Mouse (Mus musculus): Measurements from ENCODE around the gene Gm49337. TPM values are rescaled to one million over a fixed set of nuclear protein-coding genes. Genes with fewer than 3 reads are reported as not detected.
A peak's percentile ranks its signal among the peaks of the same experiment; 100 is the strongest.
"Not testable (repeated sequence)": the region's sequence is repeated elsewhere in the genome, so short reads cannot be mapped to it uniquely, and the experiment has no call there.

Gene Gm49337
- polyA plus RNA-seq, 1 experiment: not detected

DNA sequence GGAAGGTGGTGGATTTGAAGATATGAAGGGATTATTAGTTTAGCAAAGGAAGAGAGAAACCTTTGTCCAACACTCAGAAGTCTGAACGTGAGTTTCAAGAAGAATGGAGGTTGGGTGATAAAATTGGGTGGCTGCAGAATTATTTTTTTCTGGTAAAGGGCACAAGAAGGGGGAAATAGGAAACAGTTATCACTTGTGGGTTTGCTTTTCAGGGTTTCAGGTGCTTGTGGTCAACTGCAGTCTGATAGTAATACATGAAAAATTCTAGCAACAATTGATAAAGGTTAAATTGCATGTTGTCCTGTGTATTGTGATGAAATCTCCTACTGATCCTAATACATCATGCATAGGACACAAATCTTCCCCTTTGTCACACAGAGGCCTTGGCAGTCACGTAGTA lies 71.1 kb downstream of the Gm49337 start:
- no peak overlapping the region for H3K4me3 ChIP-seq (replicated peaks; ENCODE audit: insufficient read depth, low read depth, low read length)
- DNase-seq: no peak
- H3K27ac ChIP-seq (ENCODE audit: insufficient read depth, low read length): no peak overlapping the region
- H3K27me3 ChIP-seq (ENCODE audit: control insufficient read depth, insufficient read depth, low read length): no peaks in the 10 kb centered on the region
- peaks cover 2% of the 10 kb centered on the region; the same call in 1 of the 2 replicates for H3K4me1 ChIP-seq (ENCODE audit: control insufficient read depth, insufficient read depth, low read length)
- WGBS: 34% methylated on average over 2 of the region's 2 CpGs
- TF ChIP-seq CTCF (IDR thresholded peaks at IDR 0.05; ENCODE audit: borderline replicate concordance, insufficient read depth, low read depth, low read length) (no peak), POLR2A (IDR thresholded peaks at IDR 0.05; ENCODE audit: borderline replicate concordance, insufficient read depth, low read length) (no peak)

DNA sequence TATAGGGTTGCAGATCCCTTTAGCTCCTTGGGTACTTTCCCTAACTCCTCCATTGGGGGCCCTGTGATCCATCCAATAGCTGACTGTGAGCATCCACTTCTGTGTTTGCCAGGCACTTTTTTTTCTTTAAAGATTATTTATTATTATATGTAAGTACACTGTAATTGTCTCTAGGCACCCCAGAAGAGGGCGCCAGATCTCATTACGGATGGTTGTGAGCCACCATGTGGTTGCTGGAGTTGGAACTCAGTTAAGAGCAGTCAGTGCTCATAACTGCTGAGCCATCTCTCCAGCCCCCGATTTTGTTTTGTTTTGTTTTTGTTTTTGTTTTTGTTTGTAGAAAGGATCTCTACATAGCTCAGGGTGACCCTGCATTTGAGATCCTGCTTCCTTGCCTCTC lies 72.7 kb downstream of the Gm49337 start:
- H3K27me3 ChIP-seq (ENCODE audit: control insufficient read depth, insufficient read depth, low read length); H3K27ac ChIP-seq (ENCODE audit: insufficient read depth, low read length); H3K4me3 ChIP-seq (replicated peaks; ENCODE audit: insufficient read depth, low read depth, low read length); H3K4me1 ChIP-seq (ENCODE audit: control insufficient read depth, insufficient read depth, low read length): not testable (repeated sequence)
- TF ChIP-seq CTCF (IDR thresholded peaks at IDR 0.05; ENCODE audit: borderline replicate concordance, insufficient read depth, low read depth, low read length): peak; percentile 32; the same call in 1 of the 2 replicates
- WGBS: 36% methylated on average over 3 of the region's 3 CpGs
- peak in 1 of 2 experiments; percentile 22 for DNase-seq

GRCm38 (mm10) chr4:116249986-116250385 lies 76.8 kb downstream of the Gm49337 start:
- no peak for DNase-seq
- H3K4me1 ChIP-seq (ENCODE audit: control insufficient read depth, insufficient read depth, low read length): peaks cover 10% of the 10 kb centered on the region
- 70% methylated on average over 3 of the region's 3 CpGs for WGBS
- TF ChIP-seq CTCF (IDR thresholded peaks at IDR 0.05; ENCODE audit: borderline replicate concordance, insufficient read depth, low read depth, low read length): no peak
- TF ChIP-seq POLR2A (IDR thresholded peaks at IDR 0.05; ENCODE audit: borderline replicate concordance, insufficient read depth, low read length): no peak
- no peak overlapping the region for H3K27ac ChIP-seq (ENCODE audit: insufficient read depth, low read length)
- no peaks in the 10 kb centered on the region for H3K27me3 ChIP-seq (ENCODE audit: control insufficient read depth, insufficient read depth, low read length)
- no peak overlapping the region for H3K4me3 ChIP-seq (replicated peaks; ENCODE audit: insufficient read depth, low read depth, low read length)

DNA sequence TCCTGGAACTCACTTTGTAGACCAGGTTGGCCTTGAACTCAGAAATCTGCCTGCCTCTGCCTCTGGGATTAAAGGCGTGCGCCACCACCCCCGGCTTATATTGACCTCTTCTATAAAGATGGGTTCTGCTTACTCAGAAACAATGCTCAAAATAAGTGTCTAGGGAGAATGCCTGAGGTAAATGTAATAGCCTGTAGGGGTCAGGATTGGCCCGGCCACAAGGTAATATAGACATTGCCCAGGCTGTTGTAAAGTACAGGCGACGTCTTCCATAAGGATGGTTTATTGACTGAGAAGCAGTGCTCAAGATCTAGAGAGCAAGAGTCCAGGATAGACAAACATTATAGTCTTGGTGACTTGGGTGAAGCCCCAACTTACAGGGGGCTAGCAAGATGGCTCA lies 95.0 kb downstream of the Gm49337 start:
- Histone ChIP-seq H3K4me3 (replicated peaks; ENCODE audit: insufficient read depth, low read depth, low read length) (no peak overlapping the region), H3K27me3 (ENCODE audit: control insufficient read depth, insufficient read depth, low read length) (no peaks in the 10 kb centered on the region), H3K27ac (ENCODE audit: insufficient read depth, low read length) (no peak overlapping the region), H3K4me1 (ENCODE audit: control insufficient read depth, insufficient read depth, low read length) (no peaks in the 10 kb centered on the region)
- no peak for DNase-seq
- no peak for TF ChIP-seq CTCF (IDR thresholded peaks at IDR 0.05; ENCODE audit: borderline replicate concordance, insufficient read depth, low read depth, low read length)
- 94% methylated on average over 6 of the region's 6 CpGs for WGBS

DNA sequence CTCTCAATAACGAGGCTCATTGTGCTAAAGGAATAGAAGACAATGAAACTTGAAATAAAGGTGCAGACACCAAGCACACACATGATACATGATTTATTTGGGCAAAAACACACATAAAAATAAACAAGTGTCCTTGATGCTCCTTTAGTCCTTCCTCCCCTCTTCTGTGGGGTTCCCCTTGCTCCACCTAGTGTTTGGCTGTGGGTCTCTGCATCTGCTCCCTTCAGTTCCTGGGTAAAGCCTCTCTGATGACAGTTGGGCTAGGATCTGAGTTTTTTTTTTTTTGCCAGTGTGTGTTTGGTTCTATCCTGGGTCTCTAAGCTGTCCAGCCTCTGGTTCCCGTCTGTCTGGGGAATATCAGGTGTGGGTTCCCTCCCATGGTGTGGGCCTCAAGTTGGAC lies 109.0 kb downstream of the Gm49337 start:
- H3K4me1 ChIP-seq (ENCODE audit: control insufficient read depth, insufficient read depth, low read length): no peaks in the 10 kb centered on the region; the same call in 1 of the 2 replicates
- H3K27me3 ChIP-seq (ENCODE audit: control insufficient read depth, insufficient read depth, low read length): no peaks in the 10 kb centered on the region
- no peak overlapping the region for H3K27ac ChIP-seq (ENCODE audit: insufficient read depth, low read length)
- DNase-seq: peak in 1 of 2 experiments; percentile 43
- TF ChIP-seq CTCF (IDR thresholded peaks at IDR 0.05; ENCODE audit: borderline replicate concordance, insufficient read depth, low read depth, low read length) (peak; percentile 62), POLR2A (IDR thresholded peaks at IDR 0.05; ENCODE audit: borderline replicate concordance, insufficient read depth, low read length) (no peak)
- no peak overlapping the region for H3K4me3 ChIP-seq (replicated peaks; ENCODE audit: insufficient read depth, low read depth, low read length)
- 65% methylated on average over 2 of the region's 2 CpGs for WGBS

GRCm38 (mm10) chr4:116291561-116291960 lies 118.4 kb downstream of the Gm49337 start:
- no peak overlapping the region for H3K27ac ChIP-seq (ENCODE audit: insufficient read depth, low read length)
- H3K27me3 ChIP-seq (ENCODE audit: control insufficient read depth, insufficient read depth, low read length): no peaks in the 10 kb centered on the region
- 22% methylated on average over 6 of the region's 6 CpGs for WGBS
- H3K4me1 ChIP-seq (ENCODE audit: control insufficient read depth, insufficient read depth, low read length): peaks cover 16% of the 10 kb centered on the region
- no peak overlapping the region for H3K4me3 ChIP-seq (replicated peaks; ENCODE audit: insufficient read depth, low read depth, low read length)
- DNase-seq: peak; percentile 70 to 88
- no peak for TF ChIP-seq POLR2A (IDR thresholded peaks at IDR 0.05; ENCODE audit: borderline replicate concordance, insufficient read depth, low read length)
- no peak for TF ChIP-seq CTCF (IDR thresholded peaks at IDR 0.05; ENCODE audit: borderline replicate concordance, insufficient read depth, low read depth, low read length)

DNA sequence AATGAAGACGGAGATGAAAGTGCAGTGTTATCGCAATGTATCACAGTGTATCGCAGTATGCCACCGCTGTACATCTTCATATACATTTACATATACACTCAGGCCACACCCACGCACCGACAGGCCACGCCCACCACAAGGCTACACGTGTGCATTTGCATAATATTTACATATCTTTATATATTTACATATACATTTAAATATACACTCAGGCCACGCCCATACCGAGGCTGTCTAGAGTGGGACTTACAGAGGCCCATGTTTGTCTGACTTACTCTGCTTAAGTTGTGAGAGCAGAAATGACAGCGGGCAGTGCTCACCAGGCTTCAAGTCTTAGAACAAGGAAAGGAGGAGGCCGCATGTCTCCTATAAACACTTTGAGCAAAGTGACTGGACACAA lies 120.1 kb downstream of the Gm49337 start:
- TF ChIP-seq CTCF (IDR thresholded peaks at IDR 0.05; ENCODE audit: borderline replicate concordance, insufficient read depth, low read depth, low read length): no peak
- no peak for TF ChIP-seq POLR2A (IDR thresholded peaks at IDR 0.05; ENCODE audit: borderline replicate concordance, insufficient read depth, low read length)
- Histone ChIP-seq H3K27me3 (ENCODE audit: control insufficient read depth, insufficient read depth, low read length) (no peaks in the 10 kb centered on the region), H3K4me3 (replicated peaks; ENCODE audit: insufficient read depth, low read depth, low read length) (no peak overlapping the region), H3K4me1 (ENCODE audit: control insufficient read depth, insufficient read depth, low read length) (peaks cover 16% of the 10 kb centered on the region), H3K27ac (ENCODE audit: insufficient read depth, low read length) (no peak overlapping the region)
- no peak for DNase-seq
- WGBS: 90% methylated on average over 12 of the region's 12 CpGs

- no peaks in the 10 kb centered on the region; the same call in 1 of the 2 replicates for H3K4me1 ChIP-seq (ENCODE audit: control insufficient read depth, insufficient read depth, low read length)
- TF ChIP-seq CTCF (IDR thresholded peaks at IDR 0.05; ENCODE audit: borderline replicate concordance, insufficient read depth, low read depth, low read length) (no peak), POLR2A (IDR thresholded peaks at IDR 0.05; ENCODE audit: borderline replicate concordance, insufficient read depth, low read length) (no peak)
- H3K27me3 ChIP-seq (ENCODE audit: control insufficient read depth, insufficient read depth, low read length): no peaks in the 10 kb centered on the region
- DNase-seq: no peak
- 49% methylated on average over 4 of the region's 4 CpGs for WGBS
- H3K27ac ChIP-seq (ENCODE audit: insufficient read depth, low read length): peak overlapping the region; percentile 69; the same call in 1 of the 2 replicates
- no peak overlapping the region for H3K4me3 ChIP-seq (replicated peaks; ENCODE audit: insufficient read depth, low read depth, low read length)
Observed at GRCm38 (mm10) chr4:116300878-116301355, 127.7 kb downstream of the Gm49337 start.

Data from cerebellum, adult 2 months (tissue).